In the genomic region with DNA sequence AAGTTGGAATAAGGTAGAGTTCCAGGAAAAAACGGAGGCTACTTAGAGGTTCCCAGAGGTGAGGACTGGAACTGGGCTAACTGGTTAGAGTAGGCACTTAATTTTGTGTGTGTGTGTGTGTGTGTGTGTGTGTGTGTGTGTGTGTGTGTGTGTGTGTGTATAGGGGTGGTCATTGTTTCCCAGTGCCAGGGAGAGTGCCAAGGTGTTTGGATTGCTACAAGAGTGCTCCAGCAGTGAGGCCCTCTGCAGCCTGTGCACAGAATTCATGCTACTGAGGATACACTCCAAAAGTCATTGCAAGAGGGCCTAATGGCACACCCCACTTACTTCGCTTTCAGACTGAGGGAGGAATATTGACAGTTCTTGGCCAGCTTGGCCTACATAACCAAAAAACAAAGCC, we compare ENCODE assay signal across 33 mouse cellular contexts. TPM values are rescaled to one million over a fixed set of nuclear protein-coding genes. Genes with fewer than 3 reads are reported as not detected.
DNase-seq lines count a peak whose midpoint lies in the region; ATAC-seq and TF ChIP-seq lines count a peak whose summit lies in the region.
"Had no signal": no experiment of that assay in that cellular context is flagged by ENCODE, and none has a peak within 500 bp of the region (broad histone marks: within the 10 kb centered on the region; RNA-seq: fewer than 3 reads in every experiment).

No protein-coding gene starts in this region.

- no peak for TF ChIP-seq CTCF in lung, adult 2 months (IDR thresholded peaks at IDR 0.05; ENCODE audit: insufficient read depth, low read length)
- no peak for TF ChIP-seq CTCF in stomach, postnatal 0 days (IDR thresholded peaks at IDR 0.05; ENCODE audit: low read depth)

- peaks cover 2% of the 10 kb centered on the region for H3K4me1 ChIP-seq in lung, adult 2 months (ENCODE audit: control insufficient read depth, insufficient read depth, low read length)
- H3K4me1 ChIP-seq in lung, embryonic 16.5 days (replicated peaks; ENCODE audit: control insufficient read depth, insufficient read depth, low read length) = peaks cover 20% of the 10 kb centered on the region
- H3K4me1 ChIP-seq in stomach, postnatal 0 days (replicated peaks; ENCODE audit: control insufficient read depth, insufficient read depth) = no peaks in the 10 kb centered on the region

- H3K27ac ChIP-seq in lung, embryonic 16.5 days (ENCODE audit: low read length) = peak overlapping the region; percentile 84
- H3K27ac ChIP-seq in stomach, postnatal 0 days (replicated peaks) = no peak overlapping the region
- H3K27ac ChIP-seq: embryonic facial prominence, embryonic 10.5 days; embryonic facial prominence, embryonic 13.5 days; forebrain, embryonic 12.5 days; forebrain, embryonic 15.5 days; heart, adult 2 months; heart, embryonic 10.5 days; heart, embryonic 13.5 days; hindbrain, embryonic 13.5 days had no signal

- ATAC-seq in lung, embryonic 16.5 days (ENCODE audit: low read depth) = peak; percentile 87
- peak; percentile 21; the same call in 1 of the 2 replicates for ATAC-seq in stomach, postnatal 0 days (ENCODE audit: low FRiP score, low TSS enrichment)
- ATAC-seq: forebrain, embryonic 15.5 days; hindbrain, embryonic 16.5 days had no signal

- 55% methylated on average over 2 of the region's 2 CpGs for WGBS in lung, adult 2 months
- WGBS in lung, embryonic 16.5 days = 24% methylated on average over 2 of the region's 2 CpGs
- 52% methylated on average over 2 of the region's 2 CpGs for WGBS in stomach, postnatal 0 days

- peak; percentile 76 to 83 for DNase-seq in lung, adult 18-20 months
- DNase-seq in lung, adult 2 months = no peak
- peak; percentile 71 for DNase-seq in lung, postnatal 25 days (ENCODE audit: low spot score)
- no peak for DNase-seq in stomach, postnatal 0 days (ENCODE audit: low spot score)
- DNase-seq in thymus, postnatal 10 days (ENCODE audit: low spot score in 2 of 2) = no peak
- no peak for DNase-seq in heart, postnatal 14 days
- DNase-seq: adrenal gland, adult 2 months; adrenal gland, postnatal 25 days; B cell, adult 2 months; cerebellum, adult 11-12 months; cerebellum, adult 8-10 months; cerebellum, postnatal 10 days; cerebellum, postnatal 36 days; embryo, embryonic 11 days; gastrocnemius, postnatal 10 days; gastrocnemius, postnatal 36 days; heart, adult 2 months had no signal

- TF ChIP-seq POLR2A in lung, adult 2 months (IDR thresholded peaks at IDR 0.05; ENCODE audit: borderline replicate concordance, extremely low read depth, low read depth, low read length) = no peak

- H3K4me3 ChIP-seq in lung, adult 2 months (replicated peaks; ENCODE audit: extremely low read depth, low read depth, low read length) = no peak overlapping the region
- H3K4me3 ChIP-seq in lung, embryonic 16.5 days (ENCODE audit: low read length) = no peak overlapping the region
- H3K4me3 ChIP-seq in stomach, postnatal 0 days (ENCODE audit: low read depth, low read length) = no peak overlapping the region
- H3K4me3 ChIP-seq: embryonic facial prominence, embryonic 10.5 days; embryonic facial prominence, embryonic 13.5 days; erythroblast, embryonic 14.5 days; forebrain, embryonic 12.5 days; forebrain, embryonic 15.5 days; heart, adult 2 months; heart, embryonic 10.5 days; heart, embryonic 13.5 days; hindbrain, embryonic 13.5 days had no signal

- intact Hi-C loops in heart, postnatal 14 days (cut with DNase I) = no loop called here

- no peaks in the 10 kb centered on the region for H3K36me3 ChIP-seq in lung, embryonic 16.5 days (ENCODE audit: control insufficient read depth, insufficient read depth, low read length)
- H3K36me3 ChIP-seq in stomach, postnatal 0 days (ENCODE audit: control insufficient read depth, insufficient read depth, low read length) = no peaks in the 10 kb centered on the region
- H3K36me3 ChIP-seq: embryonic facial prominence, embryonic 13.5 days; forebrain, embryonic 12.5 days; forebrain, embryonic 15.5 days; G1E; heart, embryonic 10.5 days; heart, embryonic 13.5 days had no signal

- TF ChIP-seq EP300 in stomach, postnatal 0 days (optimal IDR thresholded peaks at IDR 0.05) = no peak

- no peaks in the 10 kb centered on the region for H3K9me3 ChIP-seq in lung, embryonic 16.5 days (ENCODE audit: control insufficient read depth, low read length)
- no peaks in the 10 kb centered on the region for H3K9me3 ChIP-seq in stomach, postnatal 0 days (ENCODE audit: control insufficient read depth, low read length)
- H3K9me3 ChIP-seq: embryonic facial prominence, embryonic 10.5 days; embryonic facial prominence, embryonic 13.5 days; forebrain, embryonic 12.5 days; forebrain, embryonic 15.5 days; G1E; heart, embryonic 10.5 days; heart, embryonic 13.5 days; hindbrain, embryonic 13.5 days had no signal

- H3K4me2 ChIP-seq in lung, embryonic 16.5 days (ENCODE audit: low read depth, low read length) = no peak overlapping the region
- no peak overlapping the region for H3K4me2 ChIP-seq in stomach, postnatal 0 days (replicated peaks; ENCODE audit: low read depth)
- H3K4me2 ChIP-seq: embryonic facial prominence, embryonic 13.5 days; forebrain, embryonic 12.5 days; forebrain, embryonic 15.5 days; heart, embryonic 13.5 days; hindbrain, embryonic 13.5 days had no signal

- no peak overlapping the region for H3K9ac ChIP-seq in lung, embryonic 16.5 days (ENCODE audit: low read length)
- H3K9ac ChIP-seq in stomach, postnatal 0 days (ENCODE audit: low read length) = no peak overlapping the region
- H3K9ac ChIP-seq: embryonic facial prominence, embryonic 13.5 days; forebrain, embryonic 12.5 days; forebrain, embryonic 15.5 days; heart, embryonic 13.5 days; hindbrain, embryonic 13.5 days had no signal

- peaks cover 32% of the 10 kb centered on the region for H3K27me3 ChIP-seq in lung, embryonic 16.5 days (ENCODE audit: control insufficient read depth, insufficient read depth, low read depth, low read length)
- H3K27me3 ChIP-seq in stomach, postnatal 0 days (ENCODE audit: control insufficient read depth, insufficient read depth, low read length) = peaks cover 4% of the 10 kb centered on the region; the same call in 1 of the 2 replicates

RNA-seq across cellular contexts. Expression of a gene that starts 4.2 kb away (rescaled TPM):
- polyA plus RNA-seq in lung, adult 2 months (2012; rRNA removed) = 10.5 and 12.2 TPM in 2 replicates
- polyA plus RNA-seq in lung, embryonic 16.5 days (2015; fragmentation: Nextera tagmentation; extraction: Ambion mirVana) = 5.6 and 7.0 TPM in 2 replicates
- polyA plus RNA-seq in stomach, postnatal 0 days (2015; fragmentation: Nextera tagmentation; extraction: Ambion mirVana) = 2.4 and 2.8 TPM in 2 replicates
- not detected for total RNA-seq in heart, postnatal 14 days (2021)
- total RNA-seq: CH12.LX; G1E; gastrocnemius, adult 18-20 months; gastrocnemius, postnatal 36 days; granulocyte monocyte progenitor cell, adult 5-6 weeks; heart, adult 2 months; heart, postnatal 25 days had no signal
- polyA plus RNA-seq: erythroblast, embryonic 14.5 days had no signal

RNA-seq across cellular contexts. Expression of a gene that starts 6.2 kb away (rescaled TPM):
- polyA plus RNA-seq in lung, adult 2 months (2012; rRNA removed) = 51.3 and 57.2 TPM in 2 replicates
- 28.8 and 29.4 TPM in 2 replicates for polyA plus RNA-seq in lung, embryonic 16.5 days (2015; fragmentation: Nextera tagmentation; extraction: Ambion mirVana)
- polyA plus RNA-seq in stomach, postnatal 0 days (2015; fragmentation: Nextera tagmentation; extraction: Ambion mirVana) = 10.4 and 12.4 TPM in 2 replicates
- total RNA-seq in heart, postnatal 14 days (2021) = 1 to 10 TPM; 5.5 to 6.9 TPM

RNA-seq across cellular contexts. Expression of a gene that starts 10.0 kb away (rescaled TPM):
- 27.7 and 34.3 TPM in 2 replicates for polyA plus RNA-seq in lung, adult 2 months (2012; rRNA removed)
- polyA plus RNA-seq in lung, embryonic 16.5 days (2015; fragmentation: Nextera tagmentation; extraction: Ambion mirVana) = 166 and 169 TPM in 2 replicates
- 5.8 and 6.5 TPM in 2 replicates for polyA plus RNA-seq in stomach, postnatal 0 days (2015; fragmentation: Nextera tagmentation; extraction: Ambion mirVana)
- under 1 TPM; 0.22 to 0.29 TPM for total RNA-seq in heart, postnatal 14 days (2021)
- total RNA-seq: G1E; granulocyte monocyte progenitor cell, adult 5-6 weeks; hematopoietic stem cell, adult 5-6 weeks had no signal
- polyA plus RNA-seq: G1E had no signal

RNA-seq across cellular contexts. Expression of a gene that starts 23.6 kb away (rescaled TPM):
- 145 and 178 TPM in 2 replicates for polyA plus RNA-seq in lung, adult 2 months (2012; rRNA removed)
- polyA plus RNA-seq in lung, embryonic 16.5 days (2015; fragmentation: Nextera tagmentation; extraction: Ambion mirVana) = 125 and 133 TPM in 2 replicates
- polyA plus RNA-seq in stomach, postnatal 0 days (2015; fragmentation: Nextera tagmentation; extraction: Ambion mirVana) = 119 and 122 TPM in 2 replicates
- 100 to 1,000 TPM; 105 TPM for total RNA-seq in heart, postnatal 14 days (2021)

RNA-seq across cellular contexts. Expression of a gene that starts 27.7 kb away (rescaled TPM):
- 370 and 371 TPM in 2 replicates for polyA plus RNA-seq in lung, adult 2 months (2012; rRNA removed)
- 917 and 987 TPM in 2 replicates for polyA plus RNA-seq in lung, embryonic 16.5 days (2015; fragmentation: Nextera tagmentation; extraction: Ambion mirVana)
- polyA plus RNA-seq in stomach, postnatal 0 days (2015; fragmentation: Nextera tagmentation; extraction: Ambion mirVana) = 951 and 966 TPM in 2 replicates
- 1,000 to 10,000 TPM; 1,458 to 1,541 TPM for total RNA-seq in heart, postnatal 14 days (2021)

Comparison
In these comparisons a context has a peak if more than half of its experiments do, and no peak if none do; other contexts are left out.
1. DNase-seq: peak in lung, adult 18-20 months (2 of 2) and lung, postnatal 25 days (single experiment); none in lung, adult 2 months (single experiment), stomach, postnatal 0 days (single experiment), thymus, postnatal 10 days (0 of 2) and heart, postnatal 14 days (0 of 2).